Mouse (Mus musculus): ENCODE results near the gene Sec63.

Gene Sec63

GRCm38 (mm10) chr10:42760999-42761900 lies at the start of gene Sec63:
Gene Sec63 (plus strand): TSS chr10:42761496.
- DNase-seq = peak; percentile 98 to 99

DNA sequence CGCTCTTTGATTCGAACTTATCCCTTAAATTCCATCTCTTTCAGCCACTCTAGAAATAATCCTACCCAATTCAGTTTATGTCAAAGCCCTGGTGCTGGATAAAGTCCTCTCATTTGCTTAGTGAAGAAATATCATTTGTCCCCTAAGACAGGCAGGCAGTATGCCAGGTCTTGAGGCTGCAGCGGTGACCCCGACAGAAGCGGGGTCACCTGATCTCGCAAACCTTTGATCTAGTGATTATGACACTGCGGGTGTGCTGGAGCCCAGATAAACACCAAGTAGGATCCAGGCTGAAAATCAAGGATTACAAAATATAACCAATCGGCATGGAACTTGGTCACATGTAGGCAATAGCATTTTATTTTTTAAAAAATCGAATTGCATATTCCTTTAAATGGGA lies 46.6 kb upstream of the Sec63 start:
- no peak for DNase-seq

- DNase-seq = no peak
Observed at GRCm38 (mm10) chr10:42715366-42716035, 45.8 kb upstream of the Sec63 start.

- DNase-seq = no peak
Observed at GRCm38 (mm10) chr10:42722116-42722515, 39.2 kb upstream of the Sec63 start.

GRCm38 (mm10) chr10:42723275-42724232 lies 37.7 kb upstream of the Sec63 start:
- DNase-seq = no peak

- no peak for DNase-seq
Observed at GRCm38 (mm10) chr10:42729607-42730006, 31.7 kb upstream of the Sec63 start.

- peak in 1 of 2 experiments; percentile 23 for DNase-seq
Observed at GRCm38 (mm10) chr10:42734546-42735060, 26.7 kb upstream of the Sec63 start.

DNA sequence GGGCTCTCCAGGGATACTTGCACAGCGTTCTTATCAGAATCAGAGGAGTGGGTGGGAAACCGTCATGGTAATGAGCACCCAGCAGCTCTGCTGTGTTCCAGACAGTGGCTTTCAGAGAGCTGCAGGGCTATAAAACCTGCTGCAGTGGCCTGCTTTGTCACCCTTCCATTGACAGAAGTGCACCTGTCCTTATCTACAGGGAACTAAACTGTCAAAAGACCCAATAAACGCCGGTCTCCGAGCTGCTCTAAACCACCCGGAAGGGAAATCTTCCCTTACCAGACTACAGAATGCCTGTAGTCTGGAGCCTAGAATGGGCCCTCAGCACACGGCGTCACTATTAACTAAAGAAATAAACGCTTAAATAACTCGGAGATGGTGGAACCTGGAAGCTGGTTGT lies 9.5 kb upstream of the Sec63 start:
- no peak for DNase-seq

DNA sequence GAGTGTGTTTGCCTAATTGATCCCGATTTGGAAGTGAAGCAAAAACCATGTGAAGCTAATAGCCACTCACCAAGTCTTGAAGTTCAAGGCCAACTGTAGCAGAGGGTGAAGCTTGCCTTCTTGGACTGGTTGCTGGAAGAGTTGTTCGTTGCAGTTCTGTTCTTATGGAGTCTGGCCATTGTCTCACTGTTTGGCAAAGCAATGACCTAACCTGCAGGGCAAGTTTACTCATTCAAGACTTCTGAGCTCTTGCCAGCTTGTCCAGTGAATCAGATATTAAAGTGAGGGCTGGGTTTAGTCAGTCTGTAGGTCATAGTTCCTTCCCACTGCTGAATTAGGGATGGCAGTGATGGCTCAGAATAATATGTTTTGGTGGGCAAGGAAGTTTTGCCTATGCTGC lies 7.0 kb upstream of the Sec63 start:
- no peak for DNase-seq

- no peak for DNase-seq
Observed at GRCm38 (mm10) chr10:42759741-42760140, 1.6 kb upstream of the Sec63 start.

GRCm38 (mm10) chr10:42760329-42760728 lies 967 bp upstream of the Sec63 start:
- DNase-seq = peak in 1 of 2 experiments; percentile 15

- DNase-seq = no peak
Observed at GRCm38 (mm10) chr10:42761901-42762669, 789 bp downstream of the Sec63 start.

DNA sequence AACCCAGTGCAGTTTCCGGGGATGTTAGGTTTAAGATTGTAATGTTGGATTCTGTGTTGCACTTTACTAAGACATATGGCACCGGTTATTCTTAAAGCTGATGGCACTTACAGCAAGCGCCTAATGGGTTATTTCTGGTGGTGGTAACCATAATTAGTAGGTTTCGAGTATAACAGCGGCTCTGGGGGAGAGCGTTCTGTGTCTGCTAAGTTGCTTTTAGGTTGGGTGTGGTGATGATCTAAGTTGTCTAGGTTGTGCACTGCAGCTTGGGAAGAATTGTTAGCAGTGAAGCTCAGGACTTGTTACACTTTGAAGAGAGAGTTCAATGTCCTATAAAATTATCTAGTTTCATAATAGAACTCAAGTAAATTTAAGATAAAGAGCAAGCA lies 1.4 kb downstream of the Sec63 start:
- DNase-seq = no peak

DNA sequence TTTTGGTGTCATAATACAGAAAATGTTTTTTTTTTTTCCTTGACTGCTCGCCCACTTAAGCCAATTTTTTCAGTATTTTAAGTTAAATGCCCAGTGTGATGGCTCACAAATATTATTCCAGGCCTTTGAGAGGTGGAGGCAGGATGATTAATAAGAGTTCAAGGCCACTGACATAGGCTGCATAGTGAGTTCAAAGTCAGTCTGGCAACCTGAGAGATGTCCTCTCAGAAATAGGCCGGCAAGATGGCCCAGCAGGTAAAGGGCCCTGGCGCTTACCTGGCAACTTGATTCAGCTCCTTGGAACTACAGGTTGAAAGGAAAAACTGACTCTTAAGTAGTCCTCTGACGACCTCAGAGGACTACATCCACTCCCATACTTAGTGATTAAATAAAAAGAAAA lies 1.9 kb downstream of the Sec63 start:
- no peak for DNase-seq

DNA sequence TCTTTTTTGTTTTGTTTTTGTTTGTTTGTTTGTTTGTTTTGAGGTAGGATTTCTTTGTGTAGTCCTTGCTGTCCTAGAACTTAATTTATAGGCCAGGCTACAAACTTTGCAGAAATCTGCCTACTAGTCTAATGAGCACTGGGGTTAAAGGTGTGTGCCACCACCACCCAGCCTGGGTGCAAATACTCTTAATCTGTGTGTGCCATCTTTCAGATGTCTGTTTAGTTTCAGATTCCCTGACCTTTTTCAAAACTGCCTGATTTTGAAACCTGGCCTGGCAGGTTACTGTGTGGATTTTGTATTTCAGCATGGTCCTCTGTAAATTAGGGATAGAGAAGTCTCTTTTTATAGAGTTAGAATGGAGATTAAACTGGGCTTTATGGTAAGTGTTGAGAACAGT lies 4.0 kb downstream of the Sec63 start:
- DNase-seq = no peak

- DNase-seq = no peak
Observed at GRCm38 (mm10) chr10:42775450-42775849, 14.2 kb downstream of the Sec63 start.

- DNase-seq = no peak
Observed at GRCm38 (mm10) chr10:42780753-42781152, 19.5 kb downstream of the Sec63 start.

- DNase-seq = no peak
Observed at GRCm38 (mm10) chr10:42781672-42782071, 20.4 kb downstream of the Sec63 start.

- no peak for DNase-seq
Observed at GRCm38 (mm10) chr10:42800922-42801321, 39.6 kb downstream of the Sec63 start.

- DNase-seq = no peak
Observed at GRCm38 (mm10) chr10:42825923-42826322, 64.6 kb downstream of the Sec63 start.

DNA sequence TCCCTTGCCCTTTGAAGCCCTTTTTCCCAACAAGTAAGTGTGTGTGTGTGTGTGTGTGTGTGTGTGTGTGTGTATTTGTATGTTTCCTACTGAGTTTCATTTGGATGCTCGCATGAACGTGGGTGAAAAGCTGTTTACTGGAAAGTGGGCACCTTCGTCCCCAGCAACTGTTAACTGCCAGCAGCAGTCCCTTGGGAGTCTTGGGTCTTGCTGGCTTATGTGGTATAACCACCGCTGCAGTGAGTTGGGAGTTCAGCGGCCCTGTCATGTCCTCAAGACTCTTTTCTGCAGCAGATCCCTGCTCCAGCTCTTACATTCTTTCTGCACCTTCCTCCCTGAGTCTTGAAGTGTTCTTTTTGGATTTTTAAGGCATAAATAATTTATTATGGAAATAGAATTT lies 65.9 kb downstream of the Sec63 start:
- DNase-seq = no peak

GRCm38 (mm10) chr10:42830007-42830406 lies 68.7 kb downstream of the Sec63 start:
- DNase-seq = no peak

Measured in cerebellum, postnatal 36 days (tissue).